Mouse (Mus musculus) heart, postnatal 36 days (tissue): ENCODE results near the gene Bcl11b. TPM values are rescaled to one million over a fixed set of nuclear protein-coding genes. Genes with fewer than 3 reads are reported as not detected.

ENCODE experiments used
- DNase-seq, 2 experiments: peaks; one replicate each; pipeline ENCODE4 v3.0.0; 2021 to 2022
- intact Hi-C: fragments of 180-260 bp; cut with DNase I; formaldehyde crosslinking; loops from one replicate; pipeline ENCODE4 v1.15.1; 2025
- total RNA-seq, 2 experiments: library from RNA; stranded (reverse); gene quantifications; 2 replicates each; pipeline ENCODE4 v1.2.3; 2021

The Bcl11b gene
- total RNA-seq: under 1 TPM; 0.76 to 0.86 TPM

GRCm38 (mm10) chr12:108003483-108003882 is at the start of gene Bcl11b:
Gene Bcl11b (minus strand): TSS chr12:108003602.
- intact Hi-C loops: no loop called here
- no peak for DNase-seq

DNA sequence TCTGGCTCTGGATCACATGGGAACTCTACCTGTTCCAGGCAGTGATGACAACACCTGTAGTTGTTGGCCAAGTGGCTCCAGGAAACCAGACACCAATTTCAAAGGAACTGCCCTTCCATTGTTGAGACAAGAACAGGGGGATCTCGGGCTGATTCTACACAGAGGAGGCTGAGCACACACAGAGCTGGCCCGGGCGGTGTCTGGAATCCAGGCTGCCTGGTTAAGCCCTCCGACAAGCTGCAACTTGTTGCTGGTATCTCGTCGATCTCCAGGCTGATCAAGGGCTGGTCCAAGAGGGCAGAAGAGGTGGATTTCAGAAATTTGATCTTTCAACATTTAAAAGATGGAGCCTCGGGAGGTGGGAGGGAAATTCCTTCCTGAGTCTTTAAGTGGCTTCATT is 47.6 kb upstream of the Bcl11b start:
- DNase-seq: no peak
- intact Hi-C loops: no loop called here

DNA sequence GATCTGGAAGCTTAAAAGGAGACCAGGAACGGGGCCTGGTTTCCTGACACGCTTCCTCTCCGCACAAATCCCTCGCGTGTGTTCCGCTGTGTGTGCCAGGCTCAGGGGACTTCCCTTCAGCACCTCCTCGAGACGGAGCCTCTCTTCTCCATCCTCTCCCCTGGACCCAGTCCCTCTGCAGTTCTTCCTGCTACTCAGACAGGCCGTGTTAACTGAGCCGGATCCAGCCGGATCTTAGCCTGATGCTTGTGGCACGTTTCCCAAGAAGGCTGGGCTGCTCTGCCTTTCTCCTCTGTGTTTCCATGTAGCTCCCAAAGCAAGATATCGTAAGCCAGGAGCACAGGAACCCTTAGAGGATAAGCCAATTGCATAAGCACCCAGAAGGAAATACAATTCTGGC is 46.2 kb upstream of the Bcl11b start:
- intact Hi-C loops: no loop called here
- peak; percentile 13 to 30 for DNase-seq

DNA sequence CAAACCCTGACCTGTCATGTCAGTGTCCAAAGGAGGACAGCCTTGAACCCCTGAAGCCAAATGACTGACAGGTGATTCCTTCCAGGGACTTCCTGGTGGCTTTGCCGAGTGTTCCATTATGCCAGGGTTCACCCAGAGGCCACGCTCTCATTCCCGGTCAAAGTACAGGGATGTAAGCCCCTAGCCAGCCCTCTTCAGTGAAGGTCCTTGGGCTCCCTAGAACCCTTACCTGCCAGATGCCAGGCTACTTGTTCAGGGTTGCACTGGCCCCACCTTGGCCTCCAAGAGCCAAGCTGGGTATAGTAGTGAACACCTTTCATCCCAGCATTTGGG is 38.8 kb upstream of the Bcl11b start:
- intact Hi-C loops: no loop called here

GRCm38 (mm10) chr12:108041571-108042238 is 38.3 kb upstream of the Bcl11b start:
- intact Hi-C loops: loop anchor here (1.0 kb wide), 1 partner anchor 80 kb away; no protein-coding TSS in a partner anchor
- DNase-seq: peak; percentile 61 to 70

More for the DNA sequence above, 38.8 kb upstream of the Bcl11b start:
- no peak for DNase-seq

GRCm38 (mm10) chr12:108037446-108037845 is 34.0 kb upstream of the Bcl11b start:
- intact Hi-C loops: no loop called here
- DNase-seq: no peak

DNA sequence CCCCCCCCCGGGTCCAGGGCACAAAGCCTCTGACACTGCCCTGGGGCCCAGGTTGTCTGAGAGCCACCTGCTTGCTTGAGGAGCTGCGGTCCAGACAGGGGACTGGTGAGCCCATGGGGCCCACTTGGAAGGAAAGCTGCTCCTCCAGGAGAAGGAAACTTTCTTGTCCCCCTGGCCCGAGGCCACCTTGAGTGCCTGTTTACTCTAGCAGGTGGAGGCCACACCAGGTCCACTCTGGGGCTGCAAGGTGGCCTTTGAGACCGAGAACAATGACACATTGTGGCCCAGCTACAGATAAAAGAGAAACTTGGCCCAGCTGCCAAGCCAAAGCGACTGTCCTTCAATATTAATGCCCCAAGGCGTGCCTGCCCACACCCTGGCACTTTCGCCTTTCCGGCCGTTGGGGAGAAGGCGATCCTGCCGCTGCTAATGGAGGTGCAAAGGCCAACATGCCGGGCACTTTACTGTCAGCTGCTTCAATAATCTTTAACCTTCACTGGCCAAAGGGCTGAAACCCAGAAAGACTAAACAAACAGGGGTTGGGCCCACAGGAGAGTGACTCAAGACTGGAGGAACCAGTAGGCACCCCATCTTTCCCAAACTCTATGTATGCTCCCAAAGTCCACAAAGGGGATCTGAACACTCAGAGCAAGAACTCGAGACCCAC is 32.1 kb upstream of the Bcl11b start:
- no peak for DNase-seq
- intact Hi-C loops: no loop called here

- intact Hi-C loops: no loop called here
Measured at GRCm38 (mm10) chr12:108022835-108023615, 19.6 kb upstream of the Bcl11b start.

DNA sequence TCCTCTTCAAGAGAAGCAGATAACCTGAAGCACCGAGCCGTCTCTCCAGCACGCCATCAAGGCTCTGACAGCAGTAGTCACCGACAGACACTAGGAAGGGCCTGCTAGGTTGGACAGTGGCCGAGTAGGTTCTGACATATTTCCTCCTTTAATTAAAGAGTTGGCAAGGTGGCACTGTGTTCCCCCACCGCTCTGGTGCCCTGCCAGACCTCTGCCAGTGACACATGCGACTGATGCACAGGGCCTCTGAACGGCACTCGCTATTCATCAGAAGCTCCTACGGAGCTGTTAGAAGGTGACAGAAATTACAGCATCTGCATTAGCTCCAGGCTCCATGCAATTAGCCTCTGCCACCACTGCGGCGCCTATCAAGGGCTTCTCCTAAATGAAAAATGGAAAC is 8.6 kb upstream of the Bcl11b start:
- intact Hi-C loops: no loop called here

More at GRCm38 (mm10) chr12:108022835-108023615, 19.6 kb upstream of the Bcl11b start:
- no peak for DNase-seq

DNA sequence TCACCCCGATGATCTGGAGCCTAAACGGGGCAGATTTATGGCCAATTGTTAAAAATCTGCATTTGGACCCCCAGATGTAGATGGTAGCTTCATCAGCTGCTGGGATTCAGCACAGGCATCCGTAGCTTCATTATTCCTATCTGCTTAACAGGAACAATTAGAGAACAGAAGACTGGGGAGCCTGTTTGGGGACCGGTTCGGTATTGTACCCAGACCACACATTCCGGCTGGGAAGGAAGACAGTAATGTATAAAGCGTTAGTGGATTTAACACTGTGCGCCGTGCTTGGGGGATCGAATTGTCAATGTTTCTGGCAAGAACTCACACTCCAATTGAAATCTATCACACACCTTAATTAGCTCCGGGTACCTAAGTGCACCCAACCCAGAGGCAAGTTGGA is 6.9 kb upstream of the Bcl11b start:
- intact Hi-C loops: no loop called here

More for the DNA sequence above, 8.6 kb upstream of the Bcl11b start:
- no peak for DNase-seq

GRCm38 (mm10) chr12:108009156-108009555 is 5.8 kb upstream of the Bcl11b start:
- intact Hi-C loops: loop anchor here (5.0 kb wide), 1 partner anchor 1047 kb away; no protein-coding TSS in a partner anchor
- DNase-seq: no peak

More for the DNA sequence above, 6.9 kb upstream of the Bcl11b start:
- no peak for DNase-seq

GRCm38 (mm10) chr12:108005816-108006626 is 2.6 kb upstream of the Bcl11b start:
- intact Hi-C loops: loop anchor here (5.0 kb wide), 1 partner anchor 1044 kb away; no protein-coding TSS in a partner anchor
- peak; percentile 24 to 32 for DNase-seq

GRCm38 (mm10) chr12:108005488-108005800 is 2.0 kb upstream of the Bcl11b start:
- no peak for DNase-seq
- intact Hi-C loops: loop anchor here (5.0 kb wide), 1 partner anchor 1043 kb away; no protein-coding TSS in a partner anchor

- DNase-seq: no peak
- intact Hi-C loops: loop anchor here (5.0 kb wide), 1 partner anchor 1043 kb away; no protein-coding TSS in a partner anchor
Measured at GRCm38 (mm10) chr12:108004701-108005487, 1.5 kb upstream of the Bcl11b start.

DNA sequence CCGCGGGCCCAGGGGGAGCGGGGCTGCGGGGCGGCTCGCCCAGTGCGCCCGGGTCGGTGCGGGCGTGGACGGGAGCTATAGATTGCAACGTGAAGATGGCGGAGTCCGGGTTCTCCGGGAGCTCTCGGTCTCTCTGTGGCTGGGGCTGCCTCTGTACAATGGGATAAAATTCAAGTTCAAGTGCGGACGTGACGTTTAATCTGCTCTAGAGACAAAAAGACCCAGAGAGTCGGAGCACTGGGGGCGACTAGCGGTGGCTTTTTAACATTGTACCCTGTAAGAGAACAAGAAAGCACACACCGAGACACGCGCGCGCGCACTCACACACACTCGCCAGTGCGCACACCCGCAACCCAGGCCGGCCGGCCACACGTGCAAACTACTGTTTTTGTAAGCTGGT is 526 bp upstream of the Bcl11b start:
- intact Hi-C loops: no loop called here

GRCm38 (mm10) chr12:108002436-108003189 is 789 bp downstream of the Bcl11b start:
- DNase-seq: no peak
- intact Hi-C loops: no loop called here

More for the DNA sequence above, 526 bp upstream of the Bcl11b start:
- DNase-seq: peak in 1 of 2 experiments; percentile 14

GRCm38 (mm10) chr12:108001652-108002340 is 1.6 kb downstream of the Bcl11b start:
- intact Hi-C loops: no loop called here
- DNase-seq: no peak

DNA sequence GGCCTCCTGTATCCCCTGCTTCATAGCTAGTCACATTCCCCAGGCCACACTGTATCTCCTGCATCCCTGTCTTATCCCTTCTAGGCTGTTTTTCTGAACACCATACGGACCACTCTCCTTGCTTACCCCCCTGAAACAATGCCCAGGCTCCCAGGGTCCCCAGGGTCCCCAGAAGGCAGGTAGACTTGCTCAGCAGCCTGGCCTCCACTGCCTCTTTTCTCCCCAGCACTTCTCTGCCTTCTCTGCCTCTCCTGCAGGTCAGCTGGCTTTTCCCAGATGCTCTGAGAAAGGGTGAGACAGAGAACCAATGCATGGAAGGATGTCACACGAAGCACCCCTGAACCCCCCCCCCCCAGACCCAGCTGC is 2.7 kb downstream of the Bcl11b start:
- no peak for DNase-seq
- intact Hi-C loops: no loop called here
